8 mouse cellular contexts compared by ENCODE assay signal in genomic region chr12:86896441-86896890, GRCm38 (mm10). TPM values are rescaled to one million over a fixed set of nuclear protein-coding genes. Genes with fewer than 3 reads are reported as not detected.
DNase-seq lines count a peak whose midpoint lies in the region; ATAC-seq lines count a peak whose summit lies in the region.

No protein-coding gene starts in this region.

- peak overlapping the region; percentile 100 for H3K27ac ChIP-seq in lung, embryonic 16.5 days (ENCODE audit: low read length)
- H3K27ac ChIP-seq in midbrain, embryonic 15.5 days: peak overlapping the region; percentile 99

- WGBS in lung, embryonic 16.5 days: 12% methylated on average over 7 of the region's 7 CpGs
- 8% methylated on average over 7 of the region's 7 CpGs for WGBS in midbrain, embryonic 15.5 days

- peaks cover 87% of the 10 kb centered on the region for H3K4me1 ChIP-seq in lung, embryonic 16.5 days (replicated peaks; ENCODE audit: control insufficient read depth, insufficient read depth, low read length)
- peaks cover 81% of the 10 kb centered on the region for H3K4me1 ChIP-seq in midbrain, embryonic 15.5 days

- no peaks in the 10 kb centered on the region for H3K36me3 ChIP-seq in lung, embryonic 16.5 days (ENCODE audit: control insufficient read depth, insufficient read depth, low read length)
- H3K36me3 ChIP-seq in midbrain, embryonic 15.5 days (replicated peaks): no peaks in the 10 kb centered on the region

- H3K27me3 ChIP-seq in lung, embryonic 16.5 days (ENCODE audit: control insufficient read depth, insufficient read depth, low read depth, low read length): no peaks in the 10 kb centered on the region
- H3K27me3 ChIP-seq in midbrain, embryonic 15.5 days (replicated peaks): no peaks in the 10 kb centered on the region

- peak; percentile 50 for DNase-seq in adrenal gland, adult 2 months
- DNase-seq in adrenal gland, adult 8-10 months: no peak
- no peak for DNase-seq in lung, postnatal 36 days
- peak; percentile 65 to 68 for DNase-seq in heart, postnatal 10 days
- no peak for DNase-seq in frontal cortex, postnatal 25 days (ENCODE audit: low spot score in 2 of 2)
- no peak for DNase-seq in right cerebral cortex, postnatal 25 days

- no peak overlapping the region for H3K4me3 ChIP-seq in lung, embryonic 16.5 days (ENCODE audit: low read length)
- H3K4me3 ChIP-seq in midbrain, embryonic 15.5 days: peak overlapping the region; percentile 10; the same call in 1 of the 2 replicates

- H3K9ac ChIP-seq in lung, embryonic 16.5 days (ENCODE audit: low read length): peak overlapping the region; percentile 33; the same call in 1 of the 2 replicates
- H3K9ac ChIP-seq in midbrain, embryonic 15.5 days: peak overlapping the region; percentile 20

- peak overlapping the region; percentile 39; the same call in 1 of the 2 replicates for H3K4me2 ChIP-seq in lung, embryonic 16.5 days (ENCODE audit: low read depth, low read length)
- H3K4me2 ChIP-seq in midbrain, embryonic 15.5 days: peak overlapping the region; percentile 70

- intact Hi-C loops in heart, postnatal 10 days (cut with DNase I): no loop called here

- no peak for ATAC-seq in lung, embryonic 16.5 days (ENCODE audit: low read depth)
- no peak for ATAC-seq in midbrain, embryonic 15.5 days (replicated peaks)

- no peaks in the 10 kb centered on the region for H3K9me3 ChIP-seq in lung, embryonic 16.5 days (ENCODE audit: control insufficient read depth, low read length)
- no peaks in the 10 kb centered on the region for H3K9me3 ChIP-seq in midbrain, embryonic 15.5 days

RNA-seq across cellular contexts. Expression of gene Irf2bpl, which starts 11.9 kb away (rescaled TPM):
- 10 to 100 TPM; 51.1 to 79.5 TPM for total RNA-seq in adrenal gland, adult 2 months (2021)
- polyA plus RNA-seq in adrenal gland, adult 2 months (2012; rRNA removed): 121 and 122 TPM in 2 replicates
- 10 to 100 TPM; 69.8 to 92.2 (median 82.8) TPM for total RNA-seq in adrenal gland, adult 8-10 months (2022)
- polyA plus RNA-seq in lung, embryonic 16.5 days (2015; fragmentation: Nextera tagmentation; extraction: Ambion mirVana): 28.8 and 34.2 TPM in 2 replicates
- total RNA-seq in heart, postnatal 10 days (2021): 10 to 100 TPM; 60.3 to 67.5 TPM
- 94.3 and 98.5 TPM in 2 replicates for polyA plus RNA-seq in midbrain, embryonic 15.5 days (2015; fragmentation: Nextera tagmentation; extraction: Ambion mirVana)

RNA-seq across cellular contexts. Expression of gene Cipc, which starts 50.4 kb away (rescaled TPM):
- 10 to 100 TPM; 17.9 to 29.3 TPM for total RNA-seq in adrenal gland, adult 2 months (2021)
- polyA plus RNA-seq in adrenal gland, adult 2 months (2012; rRNA removed): 38.5 and 39.8 TPM in 2 replicates
- 10 to 100 TPM; 25.4 to 43.9 (median 32.1) TPM for total RNA-seq in adrenal gland, adult 8-10 months (2022)
- polyA plus RNA-seq in lung, embryonic 16.5 days (2015; fragmentation: Nextera tagmentation; extraction: Ambion mirVana): 18.9 and 20.2 TPM in 2 replicates
- 10 to 100 TPM; 36.5 to 45.1 TPM for total RNA-seq in heart, postnatal 10 days (2021)
- 55.0 and 56.0 TPM in 2 replicates for polyA plus RNA-seq in midbrain, embryonic 15.5 days (2015; fragmentation: Nextera tagmentation; extraction: Ambion mirVana)

Comparison
In these comparisons a context has a peak if more than half of its experiments do, and no peak if none do; other contexts are left out.
1. DNase-seq: peak in adrenal gland, adult 2 months (single experiment) and heart, postnatal 10 days (2 of 2); none in adrenal gland, adult 8-10 months (single experiment), lung, postnatal 36 days (single experiment), frontal cortex, postnatal 25 days (0 of 2) and right cerebral cortex, postnatal 25 days (single experiment).